Mouse (Mus musculus): ENCODE data around the gene Cplx2. TPM values are rescaled to one million over a fixed set of nuclear protein-coding genes. Genes with fewer than 3 reads are reported as not detected.

Cplx2 gene
- polyA plus RNA-seq, 1 experiment from 2014 or later: 0.70 TPM

GRCm38 (mm10) chr13:54357420-54357819, 13.7 kb upstream of the Cplx2 start:
- Histone ChIP-seq H3K4me1 (ENCODE audit: control insufficient read depth, low read depth, low read length) (no peaks in the 10 kb centered on the region), H3K9ac (ENCODE audit: low read depth, low read length) (no peak overlapping the region), H3K36me3 (ENCODE audit: control insufficient read depth, insufficient read depth) (no peaks in the 10 kb centered on the region), H3K4me3 (ENCODE audit: low read depth, low read length) (no peak overlapping the region), H3K9me3 (replicated peaks; ENCODE audit: control insufficient read depth, low read length) (no peaks in the 10 kb centered on the region), H3K27me3 (ENCODE audit: control insufficient read depth, insufficient read depth, low read depth, low read length) (no peaks in the 10 kb centered on the region), H3K4me2 (ENCODE audit: low read depth, low read length) (no peak overlapping the region), H3K27ac (ENCODE audit: low read length) (no peak overlapping the region)
- ATAC-seq (ENCODE audit: low read depth): no peak
- 62% methylated on average over 4 of the region's 4 CpGs for WGBS (ENCODE audit: insufficient replicate concordance)

- Histone ChIP-seq H3K4me2 (ENCODE audit: low read depth, low read length) (no peak overlapping the region), H3K9ac (ENCODE audit: low read depth, low read length) (no peak overlapping the region), H3K4me3 (ENCODE audit: low read depth, low read length) (no peak overlapping the region), H3K36me3 (ENCODE audit: control insufficient read depth, insufficient read depth) (no peaks in the 10 kb centered on the region), H3K4me1 (ENCODE audit: control insufficient read depth, low read depth, low read length) (no peaks in the 10 kb centered on the region), H3K27me3 (ENCODE audit: control insufficient read depth, insufficient read depth, low read depth, low read length) (no peaks in the 10 kb centered on the region), H3K9me3 (replicated peaks; ENCODE audit: control insufficient read depth, low read length) (no peaks in the 10 kb centered on the region), H3K27ac (ENCODE audit: low read length) (no peak overlapping the region)
- ATAC-seq (ENCODE audit: low read depth): no peak
- 69% methylated on average over 6 of the region's 6 CpGs for WGBS (ENCODE audit: insufficient replicate concordance)
Observed at GRCm38 (mm10) chr13:54359181-54359580, 12.0 kb upstream of the Cplx2 start.

- Histone ChIP-seq H3K9me3 (replicated peaks; ENCODE audit: control insufficient read depth, low read length) (no peaks in the 10 kb centered on the region), H3K4me2 (ENCODE audit: low read depth, low read length) (no peak overlapping the region), H3K27me3 (ENCODE audit: control insufficient read depth, insufficient read depth, low read depth, low read length) (no peaks in the 10 kb centered on the region; the same call in 1 of the 2 replicates), H3K4me1 (ENCODE audit: control insufficient read depth, low read depth, low read length) (no peaks in the 10 kb centered on the region), H3K4me3 (ENCODE audit: low read depth, low read length) (no peak overlapping the region), H3K36me3 (ENCODE audit: control insufficient read depth, insufficient read depth) (no peaks in the 10 kb centered on the region), H3K9ac (ENCODE audit: low read depth, low read length) (no peak overlapping the region), H3K27ac (ENCODE audit: low read length) (no peak overlapping the region)
- WGBS (ENCODE audit: insufficient replicate concordance): 64% methylated on average over 7 of the region's 7 CpGs
- ATAC-seq (ENCODE audit: low read depth): no peak
Observed at GRCm38 (mm10) chr13:54364686-54365085, 6.5 kb upstream of the Cplx2 start.

GRCm38 (mm10) chr13:54367758-54368157, 3.4 kb upstream of the Cplx2 start:
- Histone ChIP-seq H3K9me3 (replicated peaks; ENCODE audit: control insufficient read depth, low read length) (no peaks in the 10 kb centered on the region), H3K4me1 (ENCODE audit: control insufficient read depth, low read depth, low read length) (no peaks in the 10 kb centered on the region), H3K27ac (ENCODE audit: low read length) (no peak overlapping the region), H3K27me3 (ENCODE audit: control insufficient read depth, insufficient read depth, low read depth, low read length) (peaks cover 26% of the 10 kb centered on the region), H3K36me3 (ENCODE audit: control insufficient read depth, insufficient read depth) (no peaks in the 10 kb centered on the region), H3K9ac (ENCODE audit: low read depth, low read length) (no peak overlapping the region), H3K4me2 (ENCODE audit: low read depth, low read length) (no peak overlapping the region), H3K4me3 (ENCODE audit: low read depth, low read length) (no peak overlapping the region)
- WGBS (ENCODE audit: insufficient replicate concordance): 55% methylated on average over 6 of the region's 6 CpGs
- no peak for ATAC-seq (ENCODE audit: low read depth)

- Histone ChIP-seq H3K4me2 (ENCODE audit: low read depth, low read length) (no peak overlapping the region), H3K9me3 (replicated peaks; ENCODE audit: control insufficient read depth, low read length) (no peaks in the 10 kb centered on the region), H3K27me3 (ENCODE audit: control insufficient read depth, insufficient read depth, low read depth, low read length) (peaks cover 26% of the 10 kb centered on the region), H3K27ac (ENCODE audit: low read length) (no peak overlapping the region), H3K4me1 (ENCODE audit: control insufficient read depth, low read depth, low read length) (no peaks in the 10 kb centered on the region), H3K9ac (ENCODE audit: low read depth, low read length) (no peak overlapping the region), H3K36me3 (ENCODE audit: control insufficient read depth, insufficient read depth) (no peaks in the 10 kb centered on the region), H3K4me3 (ENCODE audit: low read depth, low read length) (no peak overlapping the region)
- WGBS (ENCODE audit: insufficient replicate concordance): 72% methylated on average over 9 of the region's 9 CpGs
- no peak for ATAC-seq (ENCODE audit: low read depth)
Observed at GRCm38 (mm10) chr13:54368181-54368580, 3.0 kb upstream of the Cplx2 start.

GRCm38 (mm10) chr13:54371387-54372330, 510 bp downstream of the Cplx2 start:
- 1% methylated on average over 57 of the region's 59 CpGs for WGBS (ENCODE audit: insufficient replicate concordance)
- Histone ChIP-seq H3K27me3 (ENCODE audit: control insufficient read depth, insufficient read depth, low read depth, low read length) (peaks cover 26% of the 10 kb centered on the region), H3K4me3 (ENCODE audit: low read depth, low read length) (peak overlapping the region; percentile 30; the same call in 1 of the 2 replicates), H3K4me2 (ENCODE audit: low read depth, low read length) (peak overlapping the region; percentile 35), H3K9ac (ENCODE audit: low read depth, low read length) (no peak overlapping the region), H3K36me3 (ENCODE audit: control insufficient read depth, insufficient read depth) (no peaks in the 10 kb centered on the region), H3K27ac (ENCODE audit: low read length) (no peak overlapping the region), H3K9me3 (replicated peaks; ENCODE audit: control insufficient read depth, low read length) (no peaks in the 10 kb centered on the region), H3K4me1 (ENCODE audit: control insufficient read depth, low read depth, low read length) (no peaks in the 10 kb centered on the region)
- ATAC-seq (ENCODE audit: low read depth): peak; percentile 67

GRCm38 (mm10) chr13:54372665-54373064, 1.5 kb downstream of the Cplx2 start:
- Histone ChIP-seq H3K9ac (ENCODE audit: low read depth, low read length) (no peak overlapping the region), H3K9me3 (replicated peaks; ENCODE audit: control insufficient read depth, low read length) (no peaks in the 10 kb centered on the region), H3K4me1 (ENCODE audit: control insufficient read depth, low read depth, low read length) (no peaks in the 10 kb centered on the region), H3K4me3 (ENCODE audit: low read depth, low read length) (no peak overlapping the region), H3K27ac (ENCODE audit: low read length) (no peak overlapping the region), H3K4me2 (ENCODE audit: low read depth, low read length) (no peak overlapping the region), H3K27me3 (ENCODE audit: control insufficient read depth, insufficient read depth, low read depth, low read length) (peaks cover 26% of the 10 kb centered on the region), H3K36me3 (ENCODE audit: control insufficient read depth, insufficient read depth) (no peaks in the 10 kb centered on the region)
- 2% methylated on average over 16 of the region's 16 CpGs for WGBS (ENCODE audit: insufficient replicate concordance)
- ATAC-seq (ENCODE audit: low read depth): no peak

- no peak overlapping the region for H3K4me2 ChIP-seq (ENCODE audit: low read depth, low read length)
- no peaks in the 10 kb centered on the region for H3K9me3 ChIP-seq (replicated peaks; ENCODE audit: control insufficient read depth, low read length)
- H3K4me1 ChIP-seq (ENCODE audit: control insufficient read depth, low read depth, low read length): no peaks in the 10 kb centered on the region
- H3K4me3 ChIP-seq (ENCODE audit: low read depth, low read length): no peak overlapping the region
- H3K36me3 ChIP-seq (ENCODE audit: control insufficient read depth, insufficient read depth): no peaks in the 10 kb centered on the region
- H3K27me3 ChIP-seq (ENCODE audit: control insufficient read depth, insufficient read depth, low read depth, low read length): peaks cover 26% of the 10 kb centered on the region
- no peak overlapping the region for H3K9ac ChIP-seq (ENCODE audit: low read depth, low read length)
- WGBS (ENCODE audit: insufficient replicate concordance): 31% methylated on average over 9 of the region's 9 CpGs
- ATAC-seq (ENCODE audit: low read depth): no peak
- no peak overlapping the region for H3K27ac ChIP-seq (ENCODE audit: low read length)
Observed at GRCm38 (mm10) chr13:54374106-54374706, 3.1 kb downstream of the Cplx2 start.
